Mouse (Mus musculus) embryonic facial prominence, embryonic 12.5 days (tissue): ENCODE data around the gene Gfer. TPM values are rescaled to one million over a fixed set of nuclear protein-coding genes. Genes with fewer than 3 reads are reported as not detected.
A peak's percentile ranks its signal among the peaks of the same experiment; 100 is the strongest.
"Not testable (repeated sequence)": the region's sequence is repeated elsewhere in the genome, so short reads cannot be mapped to it uniquely, and the experiment has no call there.

Source experiments
- ATAC-seq: fragments of 200-750 bp; cut with Nextera tagmentation; 2 replicates; pipeline ENCODE4 v1.8.0; 2017; ENCODE audit not compliant: insufficient number of reproducible peaks, insufficient read depth, low FRiP score, low TSS enrichment
- H3K27ac ChIP-seq: fragments of 300-500 bp; sonication (generic); 2 replicates; pipeline ENCODE4 v1.5.1; 2016; ENCODE audit warnings: mild to moderate bottlenecking
- H3K27me3 ChIP-seq: fragments of 300-500 bp; sonication (generic); 2 replicates; pipeline ENCODE4 v1.6.1; 2016; ENCODE audit warnings: mild to moderate bottlenecking, moderate library complexity
- H3K36me3 ChIP-seq: fragments of 300-500 bp; sonication (generic); 2 replicates; pipeline ENCODE4 v1.6.1; 2016; ENCODE audit warnings: mild to moderate bottlenecking
- H3K4me1 ChIP-seq: fragments of 300-500 bp; sonication (generic); 2 replicates; pipeline ENCODE4 v1.6.1; 2016
- H3K4me2 ChIP-seq: fragments of 300-500 bp; sonication (generic); replicated peaks from 2 replicates; pipeline ENCODE4 v1.6.1; 2016; ENCODE audit warnings: mild to moderate bottlenecking, moderate library complexity
- H3K4me3 ChIP-seq: fragments of 300-500 bp; sonication (generic); 2 replicates; pipeline ENCODE4 v1.5.1; 2016; ENCODE audit warnings: mild to moderate bottlenecking
- H3K9ac ChIP-seq: fragments of 300-500 bp; sonication (generic); 2 replicates; pipeline ENCODE4 v1.6.1; 2016; ENCODE audit warnings: mild to moderate bottlenecking, moderate library complexity
- H3K9me3 ChIP-seq: fragments of 300-500 bp; sonication (generic); 2 replicates; pipeline ENCODE4 v1.6.1; 2016; ENCODE audit warnings: mild to moderate bottlenecking, moderate library complexity
- WGBS: fragments of 180-500 bp; shearing (Covaris S2); methylation state at CpG from one replicate; pipeline ENCODE4 v1.1.7; 2016; 5-methylcytosine and 5-hydroxymethylcytosine counted together
- polyA plus RNA-seq: library from polyadenylated mRNA; unstranded; fragments of >200 nt; fragmentation: Nextera tagmentation; extraction: Ambion mirVana; gene quantifications from 2 replicates; pipeline ENCODE4 v1.2.1, GENCODE M21; 2016

Gene Gfer
- polyA plus RNA-seq, 1 experiment from 2014 or later, result 48.0 TPM

DNA sequence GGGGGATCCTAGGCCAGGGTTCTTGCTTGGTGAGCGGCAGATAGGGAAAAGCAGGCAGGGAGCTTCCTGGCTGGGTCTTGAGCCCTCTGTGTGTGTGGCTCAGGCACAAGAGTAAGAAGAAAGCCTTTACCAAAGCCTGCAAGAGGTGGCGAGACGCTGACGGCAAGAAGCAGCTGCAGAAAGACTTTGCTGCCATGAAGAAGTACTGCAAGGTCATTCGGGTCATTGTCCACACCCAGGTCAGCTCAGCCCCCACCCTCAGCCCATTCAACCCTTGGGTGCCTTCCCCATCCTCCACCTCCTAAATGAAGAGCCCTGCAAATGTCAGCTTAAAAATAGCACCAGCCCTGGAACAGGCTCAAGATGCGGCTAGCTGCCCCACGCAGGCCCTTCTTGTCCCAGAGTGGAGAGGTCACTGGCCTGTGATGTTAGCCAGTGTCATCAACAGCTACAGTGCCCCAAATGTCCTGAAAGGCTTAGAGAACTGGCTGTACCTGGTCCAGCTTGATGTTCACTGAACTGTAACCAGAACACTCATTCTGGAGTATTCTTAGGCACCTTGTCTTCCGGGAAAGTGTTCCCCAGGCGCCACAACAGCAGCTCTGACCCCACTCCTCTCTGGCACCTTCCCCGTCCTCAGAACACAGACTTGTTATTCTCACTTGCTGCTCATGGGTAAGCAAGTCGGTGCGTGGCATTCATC, 36.4 kb upstream of the Gfer start:
- Histone ChIP-seq H3K27me3 (no peaks in the 10 kb centered on the region), H3K4me3 (no peak overlapping the region), H3K9ac (no peak overlapping the region), H3K27ac (no peak overlapping the region), H3K36me3 (no peaks in the 10 kb centered on the region), H3K4me1 (peaks cover 5% of the 10 kb centered on the region), H3K9me3 (no peaks in the 10 kb centered on the region), H3K4me2 (no peak overlapping the region)
- 80% methylated on average over 12 of the region's 12 CpGs for WGBS
- no peak for ATAC-seq

DNA sequence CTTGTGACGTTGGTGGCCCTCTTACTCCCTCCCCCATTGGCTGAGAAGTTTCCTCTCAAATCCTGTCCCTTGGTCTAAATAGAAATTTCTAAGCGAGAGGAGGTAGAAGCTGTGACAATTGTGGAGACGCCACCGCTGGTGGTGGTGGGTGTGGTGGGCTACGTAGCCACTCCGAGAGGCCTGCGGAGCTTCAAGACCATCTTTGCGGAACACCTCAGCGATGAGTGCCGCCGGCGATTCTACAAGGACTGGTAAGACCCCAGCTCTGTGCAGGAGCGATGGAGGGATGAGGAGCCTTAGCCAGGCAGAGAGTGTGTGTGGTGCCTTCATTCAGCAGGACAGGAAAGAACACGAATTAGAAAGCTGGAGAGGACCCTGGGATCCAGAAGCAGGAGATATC, 34.8 kb upstream of the Gfer start:
- H3K4me2 ChIP-seq, result no peak overlapping the region
- H3K9ac ChIP-seq, result no peak overlapping the region
- H3K36me3 ChIP-seq, result no peaks in the 10 kb centered on the region
- no peaks in the 10 kb centered on the region for H3K4me1 ChIP-seq
- no peaks in the 10 kb centered on the region for H3K9me3 ChIP-seq
- ATAC-seq, result no peak
- no peak overlapping the region for H3K4me3 ChIP-seq
- no peak overlapping the region for H3K27ac ChIP-seq
- 82% methylated on average over 14 of the region's 14 CpGs for WGBS
- no peaks in the 10 kb centered on the region for H3K27me3 ChIP-seq

DNA sequence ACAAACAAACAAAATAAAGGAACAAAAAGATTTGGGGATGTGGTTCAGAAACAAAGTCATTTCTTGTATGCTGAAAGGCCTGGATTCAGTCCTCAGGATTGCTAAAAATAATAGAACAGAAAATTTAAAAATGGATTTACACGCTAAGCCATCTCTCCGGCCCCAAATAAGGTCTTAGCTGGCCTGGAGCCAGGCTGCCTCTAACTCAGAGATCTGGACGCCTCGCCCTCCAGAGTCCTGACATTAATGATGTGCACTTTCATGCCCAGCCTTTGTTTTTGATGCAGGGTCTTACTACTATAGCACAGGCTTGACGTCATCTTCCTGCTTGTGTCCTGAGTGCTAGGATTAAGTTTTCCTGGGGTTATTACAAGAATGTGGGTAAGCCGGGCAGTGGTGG, 33.1 kb upstream of the Gfer start:
- no peak overlapping the region for H3K27ac ChIP-seq
- H3K9me3 ChIP-seq, result no peaks in the 10 kb centered on the region
- H3K36me3 ChIP-seq, result no peaks in the 10 kb centered on the region
- H3K4me3 ChIP-seq, result no peak overlapping the region
- H3K9ac ChIP-seq, result no peak overlapping the region
- no peak for ATAC-seq
- no peak overlapping the region for H3K4me2 ChIP-seq
- H3K27me3 ChIP-seq, result no peaks in the 10 kb centered on the region
- WGBS, result 83% methylated on average over 6 of the region's 6 CpGs
- no peaks in the 10 kb centered on the region for H3K4me1 ChIP-seq

DNA sequence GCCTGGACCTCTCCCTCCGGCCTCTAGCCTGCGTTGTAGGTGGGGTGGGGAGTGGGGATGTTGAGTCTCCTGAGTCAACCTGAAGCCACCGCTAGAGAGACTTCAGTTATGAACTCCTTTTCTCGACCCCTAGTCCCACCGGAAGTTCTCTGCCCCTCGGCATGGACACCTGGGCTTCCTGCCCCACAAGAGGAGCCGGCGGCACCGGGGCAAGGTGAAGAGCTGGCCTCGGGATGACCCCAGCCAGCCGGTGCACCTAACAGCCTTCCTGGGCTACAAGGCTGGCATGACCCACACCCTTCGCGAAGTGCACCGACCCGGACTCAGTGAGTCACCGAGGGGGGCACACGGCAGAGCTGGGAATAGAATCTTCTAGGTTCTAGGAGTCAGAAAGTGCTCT, 32.2 kb upstream of the Gfer start:
- no peak overlapping the region for H3K27ac ChIP-seq
- WGBS, result 70% methylated on average over 17 of the region's 17 CpGs
- no peak overlapping the region for H3K4me2 ChIP-seq
- no peak overlapping the region for H3K9ac ChIP-seq
- no peak for ATAC-seq
- peaks cover 3% of the 10 kb centered on the region for H3K4me1 ChIP-seq
- no peaks in the 10 kb centered on the region for H3K36me3 ChIP-seq
- H3K4me3 ChIP-seq, result no peak overlapping the region
- no peaks in the 10 kb centered on the region for H3K9me3 ChIP-seq
- H3K27me3 ChIP-seq, result no peaks in the 10 kb centered on the region

DNA sequence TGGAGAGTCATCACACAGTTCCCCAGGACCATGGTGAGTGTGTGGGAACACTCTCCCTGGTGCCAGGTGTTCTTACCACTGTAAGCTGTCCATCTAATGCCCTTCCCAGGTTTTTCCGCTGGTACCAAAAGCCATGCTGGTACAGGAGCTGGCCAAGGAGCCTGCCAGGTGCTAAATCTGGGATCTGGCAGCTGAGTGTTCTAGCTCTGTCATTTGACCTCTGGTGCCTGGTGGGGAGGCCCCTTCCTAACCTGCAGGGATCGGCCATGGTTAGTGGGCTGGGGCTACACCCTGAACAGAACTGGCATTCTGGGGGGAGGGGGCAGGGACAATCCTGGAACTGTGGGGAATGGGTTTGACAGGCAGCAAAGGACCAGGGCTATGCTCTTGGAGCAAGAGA, 31.7 kb upstream of the Gfer start, which contains the start of gene Rpl3l:
Rpl3l (plus strand) TSS at position 203 of the 400 bp plus-strand sequence.
- no peak within 1 kb of the TSS for H3K27ac ChIP-seq
- no peak for ATAC-seq
- H3K4me1 ChIP-seq, result peaks cover 7% of the 10 kb centered on the region
- H3K4me2 ChIP-seq, result no peak within 1 kb of the TSS
- no peaks in the 10 kb centered on the region for H3K27me3 ChIP-seq
- H3K9me3 ChIP-seq, result no peaks in the 10 kb centered on the region
- H3K36me3 ChIP-seq, result no peaks in the 10 kb centered on the region; the same call in 1 of the 2 replicates
- 72% methylated on average over 2 of the region's 2 CpGs for WGBS
- H3K4me3 ChIP-seq, result no peak within 1 kb of the TSS
- H3K9ac ChIP-seq, result no peak within 1 kb of the TSS

DNA sequence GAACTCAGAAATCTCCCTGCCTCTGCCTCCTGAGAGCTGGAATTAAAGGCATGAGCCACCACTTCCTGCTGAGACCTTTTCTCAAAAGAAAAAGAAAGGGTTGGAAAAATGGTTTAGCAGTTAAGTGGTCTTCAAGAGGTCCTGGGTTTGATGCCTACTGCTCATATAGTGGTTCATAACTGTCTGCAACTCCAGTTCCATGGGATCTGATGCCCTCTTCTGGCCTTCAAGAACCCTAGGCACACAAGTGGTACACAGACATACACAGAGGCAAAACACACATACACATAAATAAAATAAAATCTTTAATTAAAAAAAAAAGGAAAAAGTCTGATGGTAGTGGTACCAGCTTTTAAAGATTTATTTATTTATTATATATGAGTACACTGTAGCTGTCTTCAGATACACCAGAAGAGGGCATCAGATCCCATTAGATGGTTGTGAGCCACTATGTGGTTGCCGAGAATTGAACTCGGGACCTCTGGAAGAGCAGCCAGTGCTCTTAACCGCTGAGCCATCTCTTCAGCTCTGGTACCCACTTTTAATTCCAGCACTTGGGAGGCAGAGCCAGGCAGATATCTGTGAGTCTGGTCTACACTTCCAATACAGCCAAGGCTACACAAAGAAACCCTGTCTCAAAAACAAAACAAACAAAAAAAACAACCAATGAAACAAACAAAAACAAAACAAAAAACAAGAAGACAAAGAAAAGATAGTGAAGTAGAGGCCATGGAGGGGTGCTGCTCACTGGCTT, 29.9 kb upstream of the Gfer start:
- Histone ChIP-seq H3K27me3 (no peaks in the 10 kb centered on the region), H3K27ac (no peak overlapping the region), H3K4me1 (peaks cover 22% of the 10 kb centered on the region), H3K9ac (no peak overlapping the region), H3K36me3 (peaks cover 16% of the 10 kb centered on the region), H3K9me3 (no peaks in the 10 kb centered on the region), H3K4me3 (no peak overlapping the region), H3K4me2 (no peak overlapping the region)
- WGBS, result 73% methylated on average over 3 of the region's 3 CpGs
- ATAC-seq, result no peak

DNA sequence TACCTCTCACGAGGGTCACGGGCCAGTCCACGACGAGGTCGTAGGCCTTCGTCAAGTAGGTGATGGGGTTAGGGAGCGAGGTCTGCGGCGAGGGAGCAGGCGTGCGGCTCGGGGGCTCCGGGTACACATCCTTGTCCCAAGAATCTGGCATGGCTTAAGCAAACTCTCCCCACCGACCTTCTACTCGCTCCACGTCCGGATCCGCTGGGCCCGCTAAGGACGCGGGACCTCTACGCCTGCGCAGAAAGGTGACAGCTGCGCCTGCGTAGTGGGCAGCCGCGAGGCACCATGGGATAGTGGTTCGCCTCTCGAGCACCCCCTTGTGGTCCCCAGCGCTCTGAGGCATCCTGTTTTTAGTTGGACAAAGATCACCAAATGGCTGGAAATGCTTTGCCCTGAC, 28.2 kb upstream of the Gfer start, which contains the start of gene Ndufb10:
Ndufb10 (minus strand) TSS at position 295 of the 400 bp plus-strand sequence.
- H3K9ac ChIP-seq, result peak within 1 kb of the TSS; percentile 86
- H3K36me3 ChIP-seq, result peaks cover 18% of the 10 kb centered on the region
- peak within 1 kb of the TSS; percentile 69 for H3K4me2 ChIP-seq
- peak within 1 kb of the TSS; percentile 74 for H3K27ac ChIP-seq
- peak; percentile 67 for ATAC-seq
- no peaks in the 10 kb centered on the region for H3K27me3 ChIP-seq
- no peaks in the 10 kb centered on the region for H3K9me3 ChIP-seq
- WGBS, result under 1% methylated on average over 30 of the region's 30 CpGs
- peaks cover 22% of the 10 kb centered on the region for H3K4me1 ChIP-seq
- peak within 1 kb of the TSS; percentile 74 for H3K4me3 ChIP-seq

DNA sequence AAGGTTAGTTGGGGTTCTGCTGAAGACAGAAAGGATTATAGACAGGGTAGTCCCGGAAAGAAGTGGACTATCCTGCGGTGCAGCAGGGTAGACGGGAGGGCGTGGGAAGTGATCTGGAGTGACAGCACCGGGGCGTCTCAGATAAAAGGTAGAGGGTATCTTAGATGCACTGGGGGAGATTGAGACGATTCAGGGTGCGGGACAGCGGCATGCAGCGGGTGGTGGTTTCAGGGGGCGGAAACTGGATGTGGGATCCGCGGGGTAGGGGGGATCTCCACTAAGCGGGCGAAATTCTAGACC, 27.9 kb upstream of the Gfer start:
- H3K9ac ChIP-seq, result peak overlapping the region; percentile 86
- peaks cover 24% of the 10 kb centered on the region for H3K4me1 ChIP-seq
- peak overlapping the region; percentile 74 for H3K4me3 ChIP-seq
- H3K36me3 ChIP-seq, result peaks cover 18% of the 10 kb centered on the region
- H3K9me3 ChIP-seq, result no peaks in the 10 kb centered on the region
- WGBS, result under 1% methylated on average over 15 of the region's 15 CpGs
- H3K27ac ChIP-seq, result peak overlapping the region; percentile 74
- H3K4me2 ChIP-seq, result peak overlapping the region; percentile 69
- no peaks in the 10 kb centered on the region for H3K27me3 ChIP-seq
- ATAC-seq, result 0 out of 2 replicates have a peak, but pooled peaks have one; percentile 3

DNA sequence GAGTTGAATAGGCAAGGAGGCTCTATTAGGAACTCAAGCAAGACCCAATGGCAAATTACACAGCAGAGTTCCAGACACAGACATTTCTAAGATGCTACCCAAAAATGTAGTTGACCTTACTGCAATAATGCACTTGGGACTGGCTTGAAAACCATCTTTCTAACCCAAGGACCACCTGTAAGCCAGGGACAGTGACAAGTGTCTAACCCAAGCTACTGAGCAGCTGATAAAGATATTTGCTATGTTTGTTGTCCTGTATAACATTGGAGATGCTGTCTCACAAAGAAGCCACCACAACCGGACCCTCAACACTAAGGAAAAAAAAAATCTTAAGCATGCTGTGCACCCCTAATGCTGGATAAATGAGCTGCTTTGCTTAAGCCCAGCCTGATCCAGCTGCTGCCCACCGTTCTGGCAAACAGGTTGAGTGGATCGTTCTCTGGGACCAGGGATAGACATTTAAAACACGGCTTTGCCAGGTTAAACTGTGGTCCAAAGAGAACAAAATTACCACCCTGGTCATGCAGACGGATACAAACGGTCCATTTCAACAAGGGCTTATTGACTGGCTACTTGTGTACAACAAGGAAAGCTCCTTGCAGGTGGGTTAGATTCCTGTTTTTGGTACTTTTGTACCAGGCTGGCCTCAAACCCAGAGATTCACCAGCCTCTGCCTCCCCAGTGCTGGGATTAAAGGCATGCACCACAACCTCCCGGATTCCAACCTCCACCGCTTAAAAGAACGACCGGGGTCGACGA, 27.3 kb upstream of the Gfer start:
- Histone ChIP-seq H3K9me3 (no peaks in the 10 kb centered on the region), H3K4me2 (peak overlapping the region; percentile 69), H3K36me3 (peaks cover 19% of the 10 kb centered on the region), H3K27me3 (no peaks in the 10 kb centered on the region), H3K27ac (peak overlapping the region; percentile 74), H3K4me3 (peak overlapping the region; percentile 74), H3K4me1 (peaks cover 29% of the 10 kb centered on the region), H3K9ac (peak overlapping the region; percentile 86)
- 4% methylated on average over 12 of the region's 12 CpGs for WGBS
- no peak for ATAC-seq

DNA sequence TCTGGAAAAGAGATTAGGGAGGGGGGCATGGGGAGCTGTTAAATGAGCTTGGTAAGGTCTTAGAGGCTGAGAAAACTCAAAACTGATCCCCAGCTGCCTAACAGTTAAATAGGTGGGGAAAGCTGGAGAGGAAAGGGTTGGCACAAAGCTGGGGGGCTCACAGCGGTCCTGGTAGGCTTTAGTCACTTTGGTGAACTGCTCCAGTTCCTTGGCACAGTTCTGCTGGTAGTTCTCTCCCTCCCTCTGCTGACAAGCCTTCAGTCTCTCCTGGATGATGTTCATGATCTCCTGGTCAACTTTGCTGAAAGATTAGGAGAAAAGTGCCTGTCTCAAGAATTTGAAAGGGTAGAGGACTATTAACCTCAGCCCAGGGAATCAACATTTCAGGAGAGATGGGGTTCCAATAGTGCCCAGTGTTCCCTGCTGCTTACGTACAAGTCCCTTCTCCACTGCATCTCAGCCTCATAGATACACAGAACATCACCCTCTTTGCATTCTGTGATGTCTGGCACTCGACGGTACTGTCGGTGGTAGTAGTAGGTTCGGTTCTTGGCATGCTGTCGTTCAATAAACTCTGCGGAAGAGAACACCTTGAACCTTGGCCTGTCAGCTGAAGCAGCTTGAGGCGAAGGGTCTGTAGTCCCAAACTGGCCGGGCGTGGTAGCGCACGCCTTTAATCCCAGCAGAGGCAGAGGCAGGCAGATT, 26.4 kb upstream of the Gfer start:
- ATAC-seq, result no peak
- peak overlapping the region; percentile 14; the same call in 1 of the 2 replicates for H3K4me3 ChIP-seq
- no peak overlapping the region for H3K9ac ChIP-seq
- H3K27me3 ChIP-seq, result no peaks in the 10 kb centered on the region
- H3K4me1 ChIP-seq, result peaks cover 29% of the 10 kb centered on the region
- peaks cover 24% of the 10 kb centered on the region for H3K36me3 ChIP-seq
- H3K4me2 ChIP-seq, result peak overlapping the region; percentile 85; the same call in 1 of the 2 replicates
- 33% methylated on average over 13 of the region's 13 CpGs for WGBS
- H3K27ac ChIP-seq, result no peak overlapping the region
- no peaks in the 10 kb centered on the region for H3K9me3 ChIP-seq

DNA sequence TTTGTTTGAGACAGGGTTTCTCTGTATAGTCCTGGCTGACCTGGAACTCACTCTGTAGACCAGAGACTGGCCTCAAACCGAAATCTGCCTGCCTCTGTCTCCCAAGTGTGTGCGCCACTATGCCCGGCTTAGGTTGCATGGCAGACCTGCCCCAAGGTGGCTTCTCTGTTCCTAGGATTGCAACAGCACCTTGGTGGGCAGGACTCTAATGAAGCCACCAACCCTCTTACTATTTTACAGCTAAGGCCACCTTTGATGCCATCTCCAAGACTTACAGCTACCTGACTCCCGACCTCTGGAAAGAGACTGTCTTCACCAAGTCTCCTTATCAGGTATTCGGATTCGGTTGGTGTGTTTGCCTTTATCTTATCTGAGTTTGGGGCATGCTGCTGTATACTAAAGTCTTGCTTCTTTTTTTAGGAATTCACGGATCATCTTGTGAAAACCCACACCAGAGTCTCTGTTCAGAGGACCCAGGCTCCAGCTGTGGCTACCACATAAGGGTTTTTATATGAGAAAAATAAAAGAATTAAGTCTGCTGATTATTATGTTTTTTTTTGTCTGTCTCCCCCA, 25.5 kb upstream of the Gfer start:
- H3K9ac ChIP-seq, result peak overlapping the region; percentile 58
- ATAC-seq, H3K9me3 ChIP-seq, H3K27me3 ChIP-seq: not testable (repeated sequence)
- peaks cover 29% of the 10 kb centered on the region for H3K4me1 ChIP-seq
- peaks cover 33% of the 10 kb centered on the region for H3K36me3 ChIP-seq
- peak overlapping the region; percentile 85 for H3K4me2 ChIP-seq
- H3K27ac ChIP-seq, result 0 out of 2 replicates have a peak overlapping the region, but pooled peaks have one; percentile 9
- 59% methylated on average over 7 of the region's 7 CpGs for WGBS
- H3K4me3 ChIP-seq, result peak overlapping the region; percentile 84
